ENCODE assay signal across 9 mouse cellular contexts in genomic region chr8:10977742-10978376, GRCm38 (mm10). TPM values are rescaled to one million over a fixed set of nuclear protein-coding genes. Genes with fewer than 3 reads are reported as not detected.
DNase-seq lines count a peak whose midpoint lies in the region; ATAC-seq lines count a peak whose summit lies in the region.
"Had no signal": no experiment of that assay in that cellular context is flagged by ENCODE, and none has a peak within 500 bp of the region (broad histone marks: within the 10 kb centered on the region; RNA-seq: fewer than 3 reads in every experiment).

No protein-coding gene starts in this region.

- no peaks in the 10 kb centered on the region for H3K36me3 ChIP-seq in midbrain, embryonic 12.5 days
- H3K36me3 ChIP-seq in midbrain, embryonic 14.5 days (ENCODE audit: control insufficient read depth, insufficient read depth, low read length), result no peaks in the 10 kb centered on the region
- peaks cover 5% of the 10 kb centered on the region for H3K36me3 ChIP-seq in liver, embryonic 13.5 days
- H3K36me3 ChIP-seq in forebrain, embryonic 14.5 days (ENCODE audit: control insufficient read depth, insufficient read depth, low read length), result no peaks in the 10 kb centered on the region
- no peaks in the 10 kb centered on the region for H3K36me3 ChIP-seq in forebrain, embryonic 11.5 days (ENCODE audit: control insufficient read depth, insufficient read depth, low read length)

- peaks cover 45% of the 10 kb centered on the region for H3K4me1 ChIP-seq in midbrain, embryonic 12.5 days
- H3K4me1 ChIP-seq in midbrain, embryonic 14.5 days (ENCODE audit: control insufficient read depth, insufficient read depth, low read length), result peaks cover 25% of the 10 kb centered on the region
- H3K4me1 ChIP-seq in liver, embryonic 13.5 days (replicated peaks), result peaks cover 67% of the 10 kb centered on the region
- peaks cover 27% of the 10 kb centered on the region for H3K4me1 ChIP-seq in forebrain, embryonic 14.5 days (ENCODE audit: control insufficient read depth, insufficient read depth, low read length)
- H3K4me1 ChIP-seq in forebrain, embryonic 11.5 days (replicated peaks; ENCODE audit: control insufficient read depth, insufficient read depth, low read length), result peaks cover 21% of the 10 kb centered on the region

- 60% methylated on average over 7 of the region's 7 CpGs for WGBS in midbrain, embryonic 12.5 days
- 71% methylated on average over 7 of the region's 7 CpGs for WGBS in midbrain, embryonic 14.5 days
- 37% methylated on average over 7 of the region's 7 CpGs for WGBS in liver, embryonic 13.5 days (ENCODE audit: insufficient replicate concordance)
- 71% methylated on average over 7 of the region's 7 CpGs for WGBS in forebrain, embryonic 14.5 days
- 70% methylated on average over 7 of the region's 7 CpGs for WGBS in forebrain, embryonic 11.5 days

- no peak for ATAC-seq in midbrain, embryonic 12.5 days (ENCODE audit: low FRiP score, low read depth)
- no peak for ATAC-seq in midbrain, embryonic 14.5 days (ENCODE audit: low FRiP score, low TSS enrichment)
- peak; percentile 80 for ATAC-seq in liver, embryonic 13.5 days (ENCODE audit: low read depth)
- no peak for ATAC-seq in forebrain, embryonic 14.5 days
- ATAC-seq in forebrain, embryonic 11.5 days (replicated peaks; ENCODE audit: low FRiP score), result no peak

- peak; percentile 37 to 39 for DNase-seq in cerebellum, postnatal 10 days
- no peak for DNase-seq in cerebellum, adult 11 months
- DNase-seq in midbrain, embryonic 14.5 days, result no peak
- DNase-seq in liver, embryonic 13.5 days, result peak; percentile 50
- peak; percentile 41 for DNase-seq in urinary bladder, postnatal 25 days (ENCODE audit: low spot score)
- DNase-seq in forebrain, embryonic 14.5 days (ENCODE audit: low spot score), result no peak
- DNase-seq in forebrain, embryonic 11.5 days (ENCODE audit: low spot score), result no peak
- DNase-seq: thymus, postnatal 4 days had no signal

- H3K9me3 ChIP-seq in midbrain, embryonic 12.5 days, result no peaks in the 10 kb centered on the region
- H3K9me3 ChIP-seq in midbrain, embryonic 14.5 days (ENCODE audit: control insufficient read depth, low read length), result no peaks in the 10 kb centered on the region
- H3K9me3 ChIP-seq in liver, embryonic 13.5 days (replicated peaks), result no peaks in the 10 kb centered on the region
- no peaks in the 10 kb centered on the region for H3K9me3 ChIP-seq in forebrain, embryonic 14.5 days (replicated peaks; ENCODE audit: control insufficient read depth, low read length)
- no peaks in the 10 kb centered on the region for H3K9me3 ChIP-seq in forebrain, embryonic 11.5 days (ENCODE audit: control insufficient read depth, low read length)

- no peaks in the 10 kb centered on the region for H3K27me3 ChIP-seq in midbrain, embryonic 12.5 days
- no peaks in the 10 kb centered on the region for H3K27me3 ChIP-seq in midbrain, embryonic 14.5 days (ENCODE audit: control insufficient read depth, insufficient read depth, low read length)
- no peaks in the 10 kb centered on the region for H3K27me3 ChIP-seq in liver, embryonic 13.5 days
- H3K27me3 ChIP-seq in forebrain, embryonic 14.5 days (replicated peaks; ENCODE audit: control insufficient read depth, insufficient read depth, low read length), result no peaks in the 10 kb centered on the region
- H3K27me3 ChIP-seq in forebrain, embryonic 11.5 days (ENCODE audit: control insufficient read depth, insufficient read depth, low read length), result no peaks in the 10 kb centered on the region

- no peak overlapping the region for H3K4me3 ChIP-seq in midbrain, embryonic 12.5 days
- H3K4me3 ChIP-seq in midbrain, embryonic 14.5 days (replicated peaks; ENCODE audit: low read depth, low read length), result no peak overlapping the region
- H3K4me3 ChIP-seq in liver, embryonic 13.5 days (replicated peaks), result no peak overlapping the region
- no peak overlapping the region for H3K4me3 ChIP-seq in forebrain, embryonic 14.5 days (ENCODE audit: low read depth, low read length)
- H3K4me3 ChIP-seq in forebrain, embryonic 11.5 days (ENCODE audit: low read depth, low read length), result no peak overlapping the region

- H3K9ac ChIP-seq in midbrain, embryonic 12.5 days (replicated peaks), result no peak overlapping the region
- H3K9ac ChIP-seq in midbrain, embryonic 14.5 days (replicated peaks; ENCODE audit: low read length), result no peak overlapping the region
- peak overlapping the region; percentile 42 for H3K9ac ChIP-seq in liver, embryonic 13.5 days
- no peak overlapping the region for H3K9ac ChIP-seq in forebrain, embryonic 14.5 days (ENCODE audit: low read length)
- H3K9ac ChIP-seq in forebrain, embryonic 11.5 days (ENCODE audit: low read length), result no peak overlapping the region

- 0 out of 2 replicates have a peak overlapping the region, but pooled peaks have one; percentile 25 for H3K27ac ChIP-seq in midbrain, embryonic 12.5 days (replicated peaks)
- no peak overlapping the region for H3K27ac ChIP-seq in midbrain, embryonic 14.5 days (replicated peaks; ENCODE audit: low read depth, low read length)
- H3K27ac ChIP-seq in liver, embryonic 13.5 days, result peak overlapping the region; percentile 47
- H3K27ac ChIP-seq in forebrain, embryonic 14.5 days (ENCODE audit: low read depth, low read length), result no peak overlapping the region
- no peak overlapping the region for H3K27ac ChIP-seq in forebrain, embryonic 11.5 days (ENCODE audit: low read depth, low read length)

- no peak overlapping the region for H3K4me2 ChIP-seq in midbrain, embryonic 12.5 days (replicated peaks)
- H3K4me2 ChIP-seq in midbrain, embryonic 14.5 days (ENCODE audit: low read length), result no peak overlapping the region
- peak overlapping the region; percentile 30 for H3K4me2 ChIP-seq in liver, embryonic 13.5 days
- H3K4me2 ChIP-seq in forebrain, embryonic 14.5 days (ENCODE audit: low read length), result no peak overlapping the region
- H3K4me2 ChIP-seq in forebrain, embryonic 11.5 days (ENCODE audit: low read depth, low read length, severe bottlenecking), result no peak overlapping the region

RNA-seq across cellular contexts. Expression of gene Irs2, which starts 30.4 kb away (rescaled TPM):
- polyA plus RNA-seq in midbrain, embryonic 12.5 days (2016; fragmentation: Nextera tagmentation; extraction: Ambion mirVana), result 7.9 and 10.0 TPM in 2 replicates
- polyA plus RNA-seq in midbrain, embryonic 14.5 days (2014; fragmentation: Nextera tagmentation; extraction: Ambion mirVana), result 5.2 and 5.4 TPM in 2 replicates
- 2.9 and 3.4 TPM in 2 replicates for polyA plus RNA-seq in liver, embryonic 13.5 days (2015; fragmentation: Nextera tagmentation; extraction: Ambion mirVana)
- polyA plus RNA-seq in forebrain, embryonic 14.5 days (2014; fragmentation: Nextera tagmentation; extraction: Ambion mirVana), result 3.9 and 4.0 TPM in 2 replicates
- 6.6 and 7.7 TPM in 2 replicates for polyA plus RNA-seq in forebrain, embryonic 11.5 days (2014; fragmentation: Nextera tagmentation; extraction: Ambion mirVana)

Comparison
In these comparisons a context has a peak if more than half of its experiments do, and no peak if none do; other contexts are left out.
1. DNase-seq: peak in cerebellum, postnatal 10 days (2 of 2), liver, embryonic 13.5 days (single experiment) and urinary bladder, postnatal 25 days (single experiment); none in cerebellum, adult 11 months (single experiment), midbrain, embryonic 14.5 days (single experiment), forebrain, embryonic 14.5 days (single experiment) and forebrain, embryonic 11.5 days (single experiment).
2. H3K27ac ChIP-seq: peak in midbrain, embryonic 12.5 days (single experiment) and liver, embryonic 13.5 days (single experiment); none in midbrain, embryonic 14.5 days (single experiment), forebrain, embryonic 14.5 days (single experiment) and forebrain, embryonic 11.5 days (single experiment).